Mouse (Mus musculus) left cerebral cortex, postnatal 10 days (tissue): ENCODE results near the gene Sec22b. TPM values are rescaled to one million over a fixed set of nuclear protein-coding genes. Genes with fewer than 3 reads are reported as not detected.

Source experiments
- DNase-seq, 2 experiments: peaks; one replicate each; pipeline ENCODE4 v3.0.0; 2021 to 2022; ENCODE audit warnings: low spot score in 2 of 2, mixed read lengths in 1 of 2; ENCODE audit errors: extremely low spot score in 1 of 2
- intact Hi-C: fragments of 180-260 bp; cut with DNase I; formaldehyde crosslinking; loops from one replicate; pipeline ENCODE4 v1.15.1; 2025
- total RNA-seq, 2 experiments: library from RNA; stranded (reverse); gene quantifications; 2 replicates each; pipeline ENCODE4 v1.2.3; 2021

Gene Sec22b
- total RNA-seq, 2 experiments from 2014 or later: 63.1 to 69.7 TPM

GRCm38 (mm10) chr3:97961962-97962361 lies 61.0 kb downstream of the Sec22b start:
- intact Hi-C loops: no loop called here
- DNase-seq: no peak

- peak in 1 of 2 experiments; percentile 72 for DNase-seq
- intact Hi-C loops: no loop called here
Observed at GRCm38 (mm10) chr3:97964878-97965353, 63.9 kb downstream of the Sec22b start.

GRCm38 (mm10) chr3:97967627-97968026 lies 66.6 kb downstream of the Sec22b start:
- intact Hi-C loops: no loop called here
- no peak for DNase-seq

GRCm38 (mm10) chr3:97968191-97968590 lies 67.2 kb downstream of the Sec22b start:
- no peak for DNase-seq
- intact Hi-C loops: no loop called here

- intact Hi-C loops: no loop called here
- DNase-seq: no peak
Observed at GRCm38 (mm10) chr3:97969019-97969418, 68.0 kb downstream of the Sec22b start.

GRCm38 (mm10) chr3:97971117-97971516 lies 70.1 kb downstream of the Sec22b start:
- intact Hi-C loops: no loop called here
- no peak for DNase-seq

- intact Hi-C loops: no loop called here
- no peak for DNase-seq
Observed at GRCm38 (mm10) chr3:97972200-97972599, 71.2 kb downstream of the Sec22b start.

- intact Hi-C loops: no loop called here
- no peak for DNase-seq
Observed at GRCm38 (mm10) chr3:97972707-97973106, 71.7 kb downstream of the Sec22b start.

Other genes with a start within 250 kb of the Sec22b start
- gene Prkab2, start 243.0 kb upstream of the Sec22b start, total RNA-seq: 10 to 100 TPM; 32.9 to 34.8 TPM
- gene Gm17651, start 226.5 kb upstream of the Sec22b start, total RNA-seq: not detected
- gene Pde4dip, start 12.5 kb upstream of the Sec22b start, total RNA-seq: 100 to 1,000 TPM; 235 to 254 TPM
- gene Notch2, start 112.3 kb downstream of the Sec22b start, total RNA-seq: 10 to 100 TPM; 15.5 to 17.9 TPM